Mouse (Mus musculus): ENCODE measurements around the gene Vps52. TPM values are rescaled to one million over a fixed set of nuclear protein-coding genes. Genes with fewer than 3 reads are reported as not detected.
"Not testable (repeated sequence)": the region's sequence is repeated elsewhere in the genome, so short reads cannot be mapped to it uniquely, and the experiment has no call there.

The Vps52 gene
- polyA plus RNA-seq, 1 experiment = 142 TPM

- H3K27ac ChIP-seq (ENCODE audit: control insufficient read depth, insufficient read depth, low read length) = no peak overlapping the region
- no peak for DNase-seq
- no peaks in the 10 kb centered on the region for H3K27me3 ChIP-seq (ENCODE audit: control insufficient read depth, insufficient read depth, low read length)
- peaks cover 64% of the 10 kb centered on the region for H3K4me1 ChIP-seq (replicated peaks; ENCODE audit: control insufficient read depth, insufficient read depth, low read length)
- peak overlapping the region; percentile 84 for H3K4me3 ChIP-seq (ENCODE audit: control insufficient read depth, insufficient read depth, low read length)
- peaks cover 7% of the 10 kb centered on the region; the same call in 1 of the 2 replicates for H3K36me3 ChIP-seq (ENCODE audit: control insufficient read depth, insufficient read depth, low read length)
- TF ChIP-seq POLR2A (IDR thresholded peaks at IDR 0.05; ENCODE audit: control insufficient read depth, extremely low read depth, insufficient read depth, low read length, poor library complexity) (no peak), CTCF (IDR thresholded peaks at IDR 0.05; ENCODE audit: borderline replicate concordance, control insufficient read depth, extremely low read depth, insufficient read depth, low read length, poor library complexity) (no peak)
- WGBS = 90% methylated on average over 10 of the region's 10 CpGs
Observed at GRCm38 (mm10) chr17:33950131-33950625, 5.4 kb upstream of the Vps52 start.

- DNase-seq = peak; percentile 79
- Histone ChIP-seq H3K27me3 (ENCODE audit: control insufficient read depth, insufficient read depth, low read length) (no peaks in the 10 kb centered on the region), H3K4me1 (replicated peaks; ENCODE audit: control insufficient read depth, insufficient read depth, low read length) (peaks cover 64% of the 10 kb centered on the region), H3K27ac (ENCODE audit: control insufficient read depth, insufficient read depth, low read length) (peak within 1 kb of the TSS; percentile 55), H3K36me3 (ENCODE audit: control insufficient read depth, insufficient read depth, low read length) (peaks cover 7% of the 10 kb centered on the region; the same call in 1 of the 2 replicates), H3K4me3 (ENCODE audit: control insufficient read depth, insufficient read depth, low read length) (peak within 1 kb of the TSS; percentile 84)
- TF ChIP-seq CTCF (IDR thresholded peaks at IDR 0.05; ENCODE audit: borderline replicate concordance, control insufficient read depth, extremely low read depth, insufficient read depth, low read length, poor library complexity) = peak; percentile 27; the same call in 1 of the 2 replicates
- TF ChIP-seq POLR2A (IDR thresholded peaks at IDR 0.05; ENCODE audit: control insufficient read depth, extremely low read depth, insufficient read depth, low read length, poor library complexity) = peak; percentile 77
- under 1% methylated on average over 45 of the region's 45 CpGs for WGBS
Observed at GRCm38 (mm10) chr17:33951021-33951946, 4.3 kb upstream of the Vps52 start, which contains the start of gene B3galt4. B3galt4 (minus strand) TSS chr17:33951488.

GRCm38 (mm10) chr17:33952015-33952414 is 3.6 kb upstream of the Vps52 start:
- not testable (repeated sequence) for H3K36me3 ChIP-seq (ENCODE audit: control insufficient read depth, insufficient read depth, low read length); H3K4me3 ChIP-seq (ENCODE audit: control insufficient read depth, insufficient read depth, low read length); DNase-seq; H3K27me3 ChIP-seq (ENCODE audit: control insufficient read depth, insufficient read depth, low read length)
- Histone ChIP-seq H3K4me1 (replicated peaks; ENCODE audit: control insufficient read depth, insufficient read depth, low read length) (peaks cover 58% of the 10 kb centered on the region), H3K27ac (ENCODE audit: control insufficient read depth, insufficient read depth, low read length) (peak overlapping the region; percentile 25; the same call in 1 of the 2 replicates)
- 88% methylated on average over 13 of the region's 13 CpGs for WGBS

- H3K4me1 ChIP-seq (replicated peaks; ENCODE audit: control insufficient read depth, insufficient read depth, low read length) = peaks cover 50% of the 10 kb centered on the region
- WGBS = 88% methylated on average over 4 of the region's 4 CpGs
- no peak for DNase-seq
- no peak overlapping the region for H3K27ac ChIP-seq (ENCODE audit: control insufficient read depth, insufficient read depth, low read length)
- no peaks in the 10 kb centered on the region for H3K27me3 ChIP-seq (ENCODE audit: control insufficient read depth, insufficient read depth, low read length)
- TF ChIP-seq POLR2A (IDR thresholded peaks at IDR 0.05; ENCODE audit: control insufficient read depth, extremely low read depth, insufficient read depth, low read length, poor library complexity) (no peak), CTCF (IDR thresholded peaks at IDR 0.05; ENCODE audit: borderline replicate concordance, control insufficient read depth, extremely low read depth, insufficient read depth, low read length, poor library complexity) (no peak)
- H3K4me3 ChIP-seq (ENCODE audit: control insufficient read depth, insufficient read depth, low read length) = no peak overlapping the region
- H3K36me3 ChIP-seq (ENCODE audit: control insufficient read depth, insufficient read depth, low read length) = peaks cover 7% of the 10 kb centered on the region; the same call in 1 of the 2 replicates
Observed at GRCm38 (mm10) chr17:33952879-33953278, 2.7 kb upstream of the Vps52 start.

GRCm38 (mm10) chr17:33953310-33953709 is 2.3 kb upstream of the Vps52 start:
- peaks cover 46% of the 10 kb centered on the region for H3K4me1 ChIP-seq (replicated peaks; ENCODE audit: control insufficient read depth, insufficient read depth, low read length)
- H3K36me3 ChIP-seq (ENCODE audit: control insufficient read depth, insufficient read depth, low read length) = peaks cover 7% of the 10 kb centered on the region; the same call in 1 of the 2 replicates
- H3K4me3 ChIP-seq (ENCODE audit: control insufficient read depth, insufficient read depth, low read length) = no peak overlapping the region
- no peak overlapping the region for H3K27ac ChIP-seq (ENCODE audit: control insufficient read depth, insufficient read depth, low read length)
- 83% methylated on average over 3 of the region's 3 CpGs for WGBS
- DNase-seq = no peak
- no peak for TF ChIP-seq CTCF (IDR thresholded peaks at IDR 0.05; ENCODE audit: borderline replicate concordance, control insufficient read depth, extremely low read depth, insufficient read depth, low read length, poor library complexity)
- no peak for TF ChIP-seq POLR2A (IDR thresholded peaks at IDR 0.05; ENCODE audit: control insufficient read depth, extremely low read depth, insufficient read depth, low read length, poor library complexity)
- no peaks in the 10 kb centered on the region for H3K27me3 ChIP-seq (ENCODE audit: control insufficient read depth, insufficient read depth, low read length)

- no peaks in the 10 kb centered on the region for H3K27me3 ChIP-seq (ENCODE audit: control insufficient read depth, insufficient read depth, low read length)
- peaks cover 38% of the 10 kb centered on the region for H3K4me1 ChIP-seq (replicated peaks; ENCODE audit: control insufficient read depth, insufficient read depth, low read length)
- H3K4me3 ChIP-seq (ENCODE audit: control insufficient read depth, insufficient read depth, low read length) = no peak overlapping the region
- DNase-seq = peak; percentile 0
- TF ChIP-seq CTCF (IDR thresholded peaks at IDR 0.05; ENCODE audit: borderline replicate concordance, control insufficient read depth, extremely low read depth, insufficient read depth, low read length, poor library complexity) = no peak
- H3K27ac ChIP-seq (ENCODE audit: control insufficient read depth, insufficient read depth, low read length) = no peak overlapping the region
- H3K36me3 ChIP-seq (ENCODE audit: control insufficient read depth, insufficient read depth, low read length) = peaks cover 7% of the 10 kb centered on the region; the same call in 1 of the 2 replicates
- WGBS = 43% methylated on average over 5 of the region's 5 CpGs
Observed at GRCm38 (mm10) chr17:33953961-33954565, 1.5 kb upstream of the Vps52 start.
